Mouse (Mus musculus): Measurements from ENCODE around the gene Kank1. TPM values are rescaled to one million over a fixed set of nuclear protein-coding genes. Genes with fewer than 3 reads are reported as not detected.

Gene Kank1
- polyA plus RNA-seq (2015; fragmentation: Nextera tagmentation; extraction: Ambion mirVana), result 5.0 and 5.9 TPM in 2 replicates

GRCm38 (mm10) chr19:25236596-25237491 lies at the start of gene Kank1:
Gene Kank1 (plus strand): TSS chr19:25236975.

Other genes with a start within 250 kb of the Kank1 start
- gene Dock8, start 237.4 kb upstream of the Kank1 start, polyA plus RNA-seq (2015; fragmentation: Nextera tagmentation; extraction: Ambion mirVana), result 20.1 and 24.1 TPM in 2 replicates